In genomic region chr2:125661156-125661555, GRCm38 (mm10) we compare ENCODE assay signal across 10 mouse cellular contexts. TPM values are rescaled to one million over a fixed set of nuclear protein-coding genes. Genes with fewer than 3 reads are reported as not detected.
A peak's percentile ranks its signal among the peaks of the same experiment; 100 is the strongest.
DNase-seq lines count a peak whose midpoint lies in the region; ATAC-seq lines count a peak whose summit lies in the region.
"Had no signal": no experiment of that assay in that cellular context is flagged by ENCODE, and none has a peak within 500 bp of the region (broad histone marks: within the 10 kb centered on the region; RNA-seq: fewer than 3 reads in every experiment).

No protein-coding gene starts in this region.

- peaks cover 8% of the 10 kb centered on the region for H3K4me1 ChIP-seq in kidney, embryonic 16.5 days (ENCODE audit: insufficient read depth, low read length)
- H3K4me1 ChIP-seq in forebrain, embryonic 10.5 days = peaks cover 11% of the 10 kb centered on the region
- H3K4me1 ChIP-seq in hindbrain, embryonic 14.5 days (replicated peaks; ENCODE audit: control insufficient read depth, insufficient read depth, low read length) = peaks cover 2% of the 10 kb centered on the region; the same call in 1 of the 2 replicates
- H3K4me1 ChIP-seq in liver, embryonic 16.5 days (ENCODE audit: control insufficient read depth, low read depth, low read length) = peaks cover 48% of the 10 kb centered on the region

- H3K9me3 ChIP-seq in kidney, embryonic 16.5 days (ENCODE audit: low read length) = no peaks in the 10 kb centered on the region
- H3K9me3 ChIP-seq in forebrain, embryonic 10.5 days = no peaks in the 10 kb centered on the region
- no peaks in the 10 kb centered on the region for H3K9me3 ChIP-seq in hindbrain, embryonic 14.5 days (ENCODE audit: control insufficient read depth, low read length)
- H3K9me3 ChIP-seq in liver, embryonic 16.5 days (replicated peaks; ENCODE audit: control insufficient read depth, low read length) = no peaks in the 10 kb centered on the region

- H3K36me3 ChIP-seq in kidney, embryonic 16.5 days (ENCODE audit: insufficient read depth, low read length) = no peaks in the 10 kb centered on the region
- H3K36me3 ChIP-seq in forebrain, embryonic 10.5 days (replicated peaks) = no peaks in the 10 kb centered on the region
- H3K36me3 ChIP-seq in hindbrain, embryonic 14.5 days (replicated peaks; ENCODE audit: control insufficient read depth, insufficient read depth) = no peaks in the 10 kb centered on the region
- no peaks in the 10 kb centered on the region for H3K36me3 ChIP-seq in liver, embryonic 16.5 days (ENCODE audit: control insufficient read depth, insufficient read depth)
- H3K36me3 ChIP-seq: G1E had no signal

- 21% methylated on average over 4 of the region's 4 CpGs for WGBS in kidney, embryonic 16.5 days
- WGBS in forebrain, embryonic 10.5 days = 73% methylated on average over 4 of the region's 4 CpGs
- 77% methylated on average over 4 of the region's 4 CpGs for WGBS in hindbrain, embryonic 14.5 days
- 72% methylated on average over 4 of the region's 4 CpGs for WGBS in liver, embryonic 16.5 days (ENCODE audit: insufficient replicate concordance)

- H3K9ac ChIP-seq in kidney, embryonic 16.5 days (replicated peaks; ENCODE audit: low read length) = peak overlapping the region; percentile 67
- peak overlapping the region; percentile 22; the same call in 1 of the 2 replicates for H3K9ac ChIP-seq in hindbrain, embryonic 14.5 days
- peak overlapping the region; percentile 19; the same call in 1 of the 2 replicates for H3K9ac ChIP-seq in liver, embryonic 16.5 days (ENCODE audit: low read depth, low read length)

- H3K4me3 ChIP-seq in kidney, embryonic 16.5 days (ENCODE audit: low read length) = peak overlapping the region; percentile 46
- H3K4me3 ChIP-seq in forebrain, embryonic 10.5 days = peak overlapping the region; percentile 35
- H3K4me3 ChIP-seq in hindbrain, embryonic 14.5 days (replicated peaks; ENCODE audit: low read length) = no peak overlapping the region
- H3K4me3 ChIP-seq in liver, embryonic 16.5 days (ENCODE audit: low read depth, low read length) = no peak overlapping the region

- H3K27ac ChIP-seq in kidney, embryonic 16.5 days (ENCODE audit: low read length) = no peak overlapping the region
- peak overlapping the region; percentile 5; the same call in 1 of the 2 replicates for H3K27ac ChIP-seq in forebrain, embryonic 10.5 days
- H3K27ac ChIP-seq in hindbrain, embryonic 14.5 days = no peak overlapping the region
- no peak overlapping the region for H3K27ac ChIP-seq in liver, embryonic 16.5 days (ENCODE audit: low read length)

- peak; percentile 50 for ATAC-seq in kidney, embryonic 16.5 days (ENCODE audit: low FRiP score, low TSS enrichment)
- no peak for ATAC-seq in hindbrain, embryonic 14.5 days (ENCODE audit: low FRiP score)
- ATAC-seq in liver, embryonic 16.5 days (ENCODE audit: low read depth) = no peak
- no peak for ATAC-seq in cerebellum, adult (ENCODE audit: insufficient number of reproducible peaks, low FRiP score, low TSS enrichment)

- no peaks in the 10 kb centered on the region for H3K27me3 ChIP-seq in kidney, embryonic 16.5 days (ENCODE audit: insufficient read depth, low read length)
- H3K27me3 ChIP-seq in forebrain, embryonic 10.5 days (ENCODE audit: poor library complexity, severe bottlenecking) = peaks cover 10% of the 10 kb centered on the region
- no peaks in the 10 kb centered on the region for H3K27me3 ChIP-seq in hindbrain, embryonic 14.5 days (ENCODE audit: control insufficient read depth, insufficient read depth, low read length)
- no peaks in the 10 kb centered on the region for H3K27me3 ChIP-seq in liver, embryonic 16.5 days (ENCODE audit: control insufficient read depth, insufficient read depth, low read depth, low read length)

- H3K4me2 ChIP-seq in kidney, embryonic 16.5 days (replicated peaks; ENCODE audit: low read depth, low read length) = peak overlapping the region; percentile 68
- peak overlapping the region; percentile 47 for H3K4me2 ChIP-seq in hindbrain, embryonic 14.5 days (replicated peaks)
- H3K4me2 ChIP-seq in liver, embryonic 16.5 days (ENCODE audit: low read depth, low read length) = no peak overlapping the region

- no peak for DNase-seq in kidney, postnatal 25 days
- no peak for DNase-seq in forebrain, embryonic 10.5 days (ENCODE audit: extremely low spot score, low spot score)
- no peak for DNase-seq in hindbrain, embryonic 14.5 days (ENCODE audit: low spot score)
- DNase-seq in urinary bladder, postnatal 25 days (ENCODE audit: low spot score) = no peak
- no peak for DNase-seq in spleen, postnatal 36 days (ENCODE audit: low spot score in 2 of 2)
- DNase-seq: gastrocnemius, postnatal 10 days had no signal

RNA-seq across cellular contexts. Expression of gene Eid1, which starts 11.7 kb away (rescaled TPM):
- 91.8 and 99.5 TPM in 2 replicates for polyA plus RNA-seq in kidney, embryonic 16.5 days (2015; fragmentation: Nextera tagmentation; extraction: Ambion mirVana)
- 123 and 126 TPM in 2 replicates for polyA plus RNA-seq in forebrain, embryonic 10.5 days (2016; fragmentation: Nextera tagmentation; extraction: Ambion mirVana)
- polyA plus RNA-seq in hindbrain, embryonic 14.5 days (2014; fragmentation: Nextera tagmentation; extraction: Ambion mirVana) = 552 and 600 TPM in 2 replicates
- polyA plus RNA-seq in liver, embryonic 16.5 days (2015; fragmentation: Nextera tagmentation; extraction: Ambion mirVana) = 34.2 and 34.7 TPM in 2 replicates
- polyA plus RNA-seq: G1E had no signal

RNA-seq across cellular contexts. Expression of gene Cep152, which starts 36.2 kb away (rescaled TPM):
- 7.4 and 8.9 TPM in 2 replicates for polyA plus RNA-seq in kidney, embryonic 16.5 days (2015; fragmentation: Nextera tagmentation; extraction: Ambion mirVana)
- 12.4 and 12.5 TPM in 2 replicates for polyA plus RNA-seq in forebrain, embryonic 10.5 days (2016; fragmentation: Nextera tagmentation; extraction: Ambion mirVana)
- polyA plus RNA-seq in hindbrain, embryonic 14.5 days (2014; fragmentation: Nextera tagmentation; extraction: Ambion mirVana) = 2.8 and 3.2 TPM in 2 replicates
- polyA plus RNA-seq in liver, embryonic 16.5 days (2015; fragmentation: Nextera tagmentation; extraction: Ambion mirVana) = 4.2 and 4.4 TPM in 2 replicates

Comparison
In these comparisons a context has a peak if more than half of its experiments do, and no peak if none do; other contexts are left out.
1. H3K4me3 ChIP-seq: peak in kidney, embryonic 16.5 days (single experiment) and forebrain, embryonic 10.5 days (single experiment); none in hindbrain, embryonic 14.5 days (single experiment) and liver, embryonic 16.5 days (single experiment).
2. Peak in every context shown above with its lines, with median percentiles within 50 percentile points of each other: H3K9ac ChIP-seq.